Mouse (Mus musculus) ES-E14 (cell line): ENCODE results near the gene Cercam. TPM values are rescaled to one million over a fixed set of nuclear protein-coding genes. Genes with fewer than 3 reads are reported as not detected.
A peak's percentile ranks its signal among the peaks of the same experiment; 100 is the strongest.

Experiments
- DNase-seq: peaks from one replicate; pipeline ENCODE4 v3.0.0-alpha.2; 2013; ENCODE audit warnings: low read depth, low spot score
- H3K27ac ChIP-seq: 2 replicates; pipeline ENCODE4 v1.5.1; 2012; ENCODE audit warnings: low read depth, mild to moderate bottlenecking, low read length, moderate library complexity, mixed read lengths; ENCODE audit not compliant: poor library complexity, insufficient read depth, severe bottlenecking
- H3K36me3 ChIP-seq: 2 replicates; pipeline ENCODE4 v1.6.1; 2012; ENCODE audit warnings: mild to moderate bottlenecking, low read length, moderate library complexity, mixed read lengths; ENCODE audit not compliant: control insufficient read depth, poor library complexity, insufficient read depth, severe bottlenecking
- H3K4me1 ChIP-seq, 2 experiments: fragments of 150-350 bp in 1 of 2; sonication (generic) in 1 of 2; 2 replicates each; pipeline ENCODE4 v1.6.1; 2012; ENCODE audit warnings: low read length in 2 of 2, mild to moderate bottlenecking in 1 of 2, mixed read lengths in 1 of 2; ENCODE audit not compliant: control insufficient read depth in 2 of 2, insufficient read depth in 2 of 2, poor library complexity in 1 of 2
- H3K4me3 ChIP-seq, 2 experiments: fragments of 150-350 bp in 1 of 2; sonication (generic) in 1 of 2; 2 replicates each; pipeline ENCODE4 v1.5.1; 2012; ENCODE audit warnings: low read length in 2 of 2, low read depth in 1 of 2, mild to moderate bottlenecking in 1 of 2, mixed read lengths in 1 of 2; ENCODE audit not compliant: insufficient read depth in 1 of 2, poor library complexity in 1 of 2, severe bottlenecking in 1 of 2
- H3K9ac ChIP-seq: 2 replicates; pipeline ENCODE4 v1.6.1; 2012; ENCODE audit warnings: low read depth, mild to moderate bottlenecking, low read length, mixed read lengths; ENCODE audit not compliant: poor library complexity, insufficient read depth, severe bottlenecking
- H3K9me3 ChIP-seq: fragments of 150-350 bp; sonication (generic); 2 replicates; pipeline ENCODE4 v1.6.1; 2012; ENCODE audit warnings: low read depth, mild to moderate bottlenecking, low read length; ENCODE audit not compliant: control insufficient read depth, insufficient read depth
- CHD2 ChIP-seq: IDR thresholded peaks from 2 replicates; pipeline ENCODE4 v1.6.1; 2014; ENCODE audit warnings: mild to moderate bottlenecking, low read depth, low read length, inconsistent platforms
- HCFC1 ChIP-seq: IDR thresholded peaks from 2 replicates; pipeline ENCODE4 v1.6.1; 2012; ENCODE audit warnings: low read length, inconsistent platforms, borderline replicate concordance; ENCODE audit not compliant: insufficient read depth
- MAFK ChIP-seq: IDR thresholded peaks from 2 replicates; pipeline ENCODE4 v1.6.1; 2014; ENCODE audit warnings: mild to moderate bottlenecking, low read depth, low read length, inconsistent platforms; ENCODE audit not compliant: insufficient read depth
- ZC3H11A ChIP-seq: IDR thresholded peaks from 2 replicates; pipeline ENCODE4 v1.6.1; 2012; ENCODE audit warnings: low read depth, mild to moderate bottlenecking, inconsistent platforms, low read length, borderline replicate concordance
- ZNF384 ChIP-seq: IDR thresholded peaks from 2 replicates; pipeline ENCODE4 v1.6.1; 2012; ENCODE audit warnings: low read depth, low read length, inconsistent platforms
- in situ Hi-C, 2 experiments: fragments of 600-800 bp; cut with MboI; formaldehyde crosslinking; loops; one replicate each; pipeline ENCODE4 v1.15.1; 2025; ENCODE audit warnings: low sequenced_read_pairs in 2 of 2, inconsistent platforms in 1 of 2; ENCODE audit not compliant: unreplicated experiment in 2 of 2
- total RNA-seq: library from RNA; depleted of rRNA; stranded (reverse); fragments of 300-350 nt; gene quantifications from 2 replicates; pipeline ENCODE4 v1.2.3, GENCODE M21; 2012

Cercam gene
- total RNA-seq, 1 experiment, result 15.8 TPM

- H3K4me3 ChIP-seq, result 0 out of 4 replicates have a peak overlapping the region, but pooled peaks of 1 of the 2 experiments have one; percentile 20
- no peaks in the 10 kb centered on the region for H3K9me3 ChIP-seq
- peak overlapping the region; percentile 41; the same call in 1 of the 2 replicates for H3K9ac ChIP-seq
- peaks cover 17% of the 10 kb centered on the region for H3K36me3 ChIP-seq
- H3K4me1 ChIP-seq, result peaks cover 6 to 27% of the 10 kb centered on the region in 2 experiments; a peak in 2 of 4 replicates
- in situ Hi-C loops, result no loop called here
- TF ChIP-seq MAFK (peak; percentile 93), HCFC1 (no peak)
- H3K27ac ChIP-seq, result peak overlapping the region; percentile 92
- DNase-seq, result peak; percentile 85
Observed at GRCm38 (mm10) chr2:29835391-29835899, 33.5 kb upstream of the Cercam start.

GRCm38 (mm10) chr2:29839460-29839859, 29.5 kb upstream of the Cercam start:
- DNase-seq, result no peak
- no peak overlapping the region for H3K27ac ChIP-seq
- H3K4me3 ChIP-seq, result no peak overlapping the region
- no peaks in the 10 kb centered on the region for H3K9me3 ChIP-seq
- no peak for TF ChIP-seq HCFC1
- no peak for TF ChIP-seq ZC3H11A
- TF ChIP-seq ZNF384, result no peak
- TF ChIP-seq CHD2, result no peak
- no peak for TF ChIP-seq MAFK
- in situ Hi-C loops, result no loop called here
- no peak overlapping the region for H3K9ac ChIP-seq
- peaks cover 6 to 27% of the 10 kb centered on the region in 2 experiments; a peak in 2 of 4 replicates for H3K4me1 ChIP-seq
- peaks cover 33% of the 10 kb centered on the region for H3K36me3 ChIP-seq

- Histone ChIP-seq H3K36me3 (peaks cover 31% of the 10 kb centered on the region), H3K27ac (no peak overlapping the region), H3K4me3 (no peak overlapping the region), H3K9me3 (no peaks in the 10 kb centered on the region), H3K4me1 (peaks cover 0 to 20% of the 10 kb centered on the region in 2 experiments; a peak in 2 of 4 replicates), H3K9ac (no peak overlapping the region)
- no peak for DNase-seq
- no peak for TF ChIP-seq ZNF384
- TF ChIP-seq HCFC1, result no peak
- TF ChIP-seq MAFK, result no peak
- TF ChIP-seq ZC3H11A, result no peak
- in situ Hi-C loops, result no loop called here
Observed at GRCm38 (mm10) chr2:29843231-29844105, 25.5 kb upstream of the Cercam start.

GRCm38 (mm10) chr2:29844115-29844514, 24.8 kb upstream of the Cercam start:
- no peak overlapping the region for H3K9ac ChIP-seq
- peaks cover 25% of the 10 kb centered on the region for H3K36me3 ChIP-seq
- H3K4me1 ChIP-seq, result peaks cover 0 to 14% of the 10 kb centered on the region in 2 experiments; a peak in 2 of 4 replicates
- in situ Hi-C loops, result no loop called here
- H3K9me3 ChIP-seq, result no peaks in the 10 kb centered on the region
- H3K4me3 ChIP-seq, result no peak overlapping the region
- TF ChIP-seq ZNF384 (no peak), MAFK (no peak), CHD2 (no peak), ZC3H11A (no peak), HCFC1 (no peak)
- H3K27ac ChIP-seq, result no peak overlapping the region
- no peak for DNase-seq
